Mouse (Mus musculus) forebrain, postnatal 0 days (tissue): ENCODE measurements at regions not wholly inside any gene's neighbourhood (a gene's known extent, or its start where the extent isn't known, plus 50 kb on each side); places are given as distances from the start of the nearest gene placed in this dataset.
A peak's percentile ranks its signal among the peaks of the same experiment; 100 is the strongest.
"Not testable (repeated sequence)": the region's sequence is repeated elsewhere in the genome, so short reads cannot be mapped to it uniquely, and the experiment has no call there.

ENCODE experiments used
- ATAC-seq: fragments of 200-750 bp; cut with Nextera tagmentation; 2 replicates; pipeline ENCODE4 v1.8.0; 2017; ENCODE audit warnings: mild to moderate bottlenecking, moderate library complexity
- DNase-seq: peaks from one replicate; pipeline ENCODE4 v3.0.0-alpha.2; 2015
- H3K27ac ChIP-seq: fragments of 300-500 bp; sonication (generic); 2 replicates; pipeline ENCODE4 v1.5.1; 2014; ENCODE audit warnings: low read depth, mild to moderate bottlenecking, antibody characterized with exemption, low read length, moderate library complexity, mixed read lengths
- H3K27me3 ChIP-seq: fragments of 300-500 bp; sonication (generic); 2 replicates; pipeline ENCODE4 v1.6.1; 2014; ENCODE audit warnings: mild to moderate bottlenecking, low read length, mixed read lengths; ENCODE audit not compliant: insufficient read depth
- H3K36me3 ChIP-seq: fragments of 300-500 bp; sonication (generic); 2 replicates; pipeline ENCODE4 v1.6.1; 2014; ENCODE audit warnings: mild to moderate bottlenecking, moderate library complexity; ENCODE audit not compliant: insufficient read depth
- H3K4me1 ChIP-seq: fragments of 300-500 bp; sonication (generic); 2 replicates; pipeline ENCODE4 v1.6.1; 2014; ENCODE audit warnings: antibody characterized with exemption; ENCODE audit not compliant: insufficient read depth
- H3K4me2 ChIP-seq: fragments of 300-500 bp; sonication (generic); 2 replicates; pipeline ENCODE4 v1.6.1; 2014; ENCODE audit warnings: low read depth, mild to moderate bottlenecking, moderate library complexity
- H3K4me3 ChIP-seq: fragments of 300-500 bp; sonication (generic); 2 replicates; pipeline ENCODE4 v1.5.1; 2014; ENCODE audit warnings: low read depth, low read length, mixed read lengths
- H3K9ac ChIP-seq: fragments of 300-500 bp; sonication (generic); 2 replicates; pipeline ENCODE4 v1.6.1; 2014; ENCODE audit warnings: mild to moderate bottlenecking
- H3K9me3 ChIP-seq: fragments of 300-500 bp; sonication (generic); 2 replicates; pipeline ENCODE4 v1.6.1; 2016; ENCODE audit warnings: low read length
- CTCF ChIP-seq: sonication (generic); IDR thresholded peaks from 2 replicates; pipeline ENCODE4 v1.5.1; 2016; ENCODE audit warnings: antibody characterized with exemption, control low read depth, low read depth
- WGBS: fragments of 180-500 bp; shearing (Covaris S2); extraction: QIAGEN DNeasy Blood & Tissue Kit; methylation state at CpG from one replicate; pipeline ENCODE4 v1.1.7; 2014; 5-methylcytosine and 5-hydroxymethylcytosine counted together

DNA sequence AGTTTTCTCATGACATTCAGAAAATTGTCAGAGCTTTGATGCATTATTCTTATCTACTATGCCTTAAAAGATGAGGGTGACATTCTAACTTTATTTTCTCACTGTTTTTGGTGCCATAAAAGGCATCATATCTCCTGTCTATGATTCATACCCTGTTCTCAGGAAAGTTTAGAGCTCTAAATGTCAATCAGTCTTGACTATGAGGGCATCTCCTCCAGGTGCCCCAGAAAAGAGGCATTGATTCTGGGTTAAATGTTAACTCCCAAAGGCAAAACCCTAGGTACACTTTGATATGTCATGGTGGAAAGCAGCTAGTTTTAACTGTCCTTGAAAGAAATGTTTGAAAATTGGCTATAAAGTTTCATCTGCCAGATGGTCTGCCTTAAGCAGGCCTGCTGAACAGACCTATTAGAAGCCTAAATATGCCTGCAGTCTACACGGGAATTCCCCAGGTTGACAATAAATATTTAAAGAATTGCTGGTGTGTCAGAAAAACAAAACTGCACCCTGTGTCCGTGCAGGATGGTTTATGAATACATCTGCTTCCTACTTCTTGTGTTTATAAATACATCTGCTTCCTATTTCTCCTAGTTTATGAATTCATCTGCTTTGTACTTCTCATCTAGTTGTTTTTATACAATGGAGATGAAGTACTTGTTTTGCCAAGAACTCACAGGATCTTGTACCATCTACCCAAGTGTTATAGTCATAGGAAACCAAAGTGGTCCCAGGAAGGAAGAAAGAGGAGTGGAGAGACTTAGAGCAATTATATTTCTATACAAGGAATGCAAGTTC, 172.3 kb downstream of the Snca start:
- Histone ChIP-seq H3K27ac (no peak overlapping the region), H3K9ac (no peak overlapping the region), H3K4me3 (no peak overlapping the region), H3K4me1 (no peaks in the 10 kb centered on the region), H3K36me3 (no peaks in the 10 kb centered on the region), H3K27me3 (no peaks in the 10 kb centered on the region), H3K4me2 (no peak overlapping the region), H3K9me3 (no peaks in the 10 kb centered on the region)
- 50% methylated on average over 2 of the region's 2 CpGs for WGBS
- no peak for TF ChIP-seq CTCF
- ATAC-seq (no peak), DNase-seq (no peak)

DNA sequence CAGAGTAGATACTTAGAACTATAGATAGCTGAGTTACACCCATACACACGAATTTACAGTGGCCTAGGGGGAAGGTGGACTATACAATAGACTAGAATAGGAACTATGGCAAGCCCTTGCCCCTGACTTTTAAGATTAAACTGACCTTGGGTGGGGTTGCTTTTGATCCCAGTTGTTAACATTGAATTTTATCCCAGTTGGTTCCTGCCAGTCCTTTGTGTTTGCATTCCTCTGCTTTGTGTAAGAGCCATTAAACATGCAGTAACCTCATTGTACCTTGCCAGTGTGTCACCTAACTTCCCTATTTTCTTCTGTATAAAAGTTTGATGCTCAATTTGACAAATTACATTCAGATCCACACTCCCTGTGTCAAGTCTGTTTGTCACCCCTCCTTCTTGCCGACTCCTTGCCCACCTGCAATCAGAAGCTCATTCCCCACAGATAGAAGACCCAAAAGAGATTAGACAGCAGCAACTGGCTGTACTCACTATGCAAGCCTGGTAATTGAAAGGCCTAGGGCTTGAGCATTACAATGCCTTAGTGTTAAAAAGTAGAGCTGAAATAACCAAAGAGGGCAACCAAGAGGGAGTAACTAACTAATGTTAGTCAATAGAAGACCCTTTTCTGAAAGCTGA, 182.6 kb downstream of the Snca start:
- not testable (repeated sequence) for H3K36me3 ChIP-seq, ATAC-seq, DNase-seq, H3K9me3 ChIP-seq, H3K4me1 ChIP-seq, H3K4me2 ChIP-seq, H3K4me3 ChIP-seq, H3K27ac ChIP-seq, H3K27me3 ChIP-seq, H3K9ac ChIP-seq
- 56% methylated on average over 2 of the region's 2 CpGs for WGBS

DNA sequence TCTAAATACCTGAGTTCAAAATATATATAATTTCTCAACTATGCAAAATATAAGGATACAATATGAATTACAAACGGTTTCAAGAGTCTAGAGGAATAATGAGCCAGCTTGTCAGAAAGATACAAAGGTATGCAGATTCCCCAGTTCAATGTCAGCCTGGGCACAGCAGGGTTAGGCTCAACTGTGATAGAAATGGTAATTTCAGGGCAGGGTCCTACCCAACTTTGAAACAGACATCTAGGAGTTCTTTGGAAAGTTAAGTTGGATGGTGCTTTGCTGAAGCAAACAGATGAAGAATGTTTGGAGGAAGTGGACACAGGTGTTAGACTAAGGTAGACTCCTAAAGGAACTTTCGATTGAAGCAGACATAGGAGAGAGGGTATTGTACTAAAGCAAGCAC, 187.4 kb downstream of the Snca start:
- no peak overlapping the region for H3K4me2 ChIP-seq
- H3K9ac ChIP-seq, result no peak overlapping the region
- DNase-seq (no peak), ATAC-seq (no peak)
- no peak overlapping the region for H3K27ac ChIP-seq
- H3K4me3 ChIP-seq, result no peak overlapping the region
- no peaks in the 10 kb centered on the region for H3K27me3 ChIP-seq
- no peak for TF ChIP-seq CTCF
- H3K9me3 ChIP-seq, result no peaks in the 10 kb centered on the region
- WGBS, result 69% methylated on average over 2 of the region's 2 CpGs
- no peaks in the 10 kb centered on the region for H3K36me3 ChIP-seq
- H3K4me1 ChIP-seq, result no peaks in the 10 kb centered on the region

DNA sequence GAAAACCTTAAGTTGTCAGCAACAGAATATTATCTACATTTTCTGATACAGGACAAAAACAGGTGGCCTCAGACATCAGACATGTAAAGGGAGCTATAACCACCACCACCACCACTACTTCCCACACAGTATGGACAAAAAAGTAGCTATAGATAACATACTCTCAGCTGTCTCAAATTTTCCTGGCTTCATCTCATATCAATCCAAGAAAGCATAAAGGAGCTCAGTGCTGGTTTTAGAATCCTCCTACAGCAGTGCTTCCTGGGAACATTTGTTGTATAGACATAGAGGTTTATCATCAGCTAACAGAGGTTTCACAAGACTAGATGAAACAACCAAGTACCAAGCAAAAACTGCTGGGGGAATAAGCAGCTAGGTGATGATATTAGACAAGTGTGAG, 213.3 kb downstream of the Snca start:
- DNase-seq (no peak), ATAC-seq (no peak)
- no peak overlapping the region for H3K9ac ChIP-seq
- H3K27me3 ChIP-seq, result no peaks in the 10 kb centered on the region
- no peaks in the 10 kb centered on the region for H3K36me3 ChIP-seq
- no peak overlapping the region for H3K27ac ChIP-seq
- H3K4me3 ChIP-seq, result no peak overlapping the region
- no peak for TF ChIP-seq CTCF
- H3K4me2 ChIP-seq, result no peak overlapping the region
- no peaks in the 10 kb centered on the region for H3K4me1 ChIP-seq
- H3K9me3 ChIP-seq, result no peaks in the 10 kb centered on the region

DNA sequence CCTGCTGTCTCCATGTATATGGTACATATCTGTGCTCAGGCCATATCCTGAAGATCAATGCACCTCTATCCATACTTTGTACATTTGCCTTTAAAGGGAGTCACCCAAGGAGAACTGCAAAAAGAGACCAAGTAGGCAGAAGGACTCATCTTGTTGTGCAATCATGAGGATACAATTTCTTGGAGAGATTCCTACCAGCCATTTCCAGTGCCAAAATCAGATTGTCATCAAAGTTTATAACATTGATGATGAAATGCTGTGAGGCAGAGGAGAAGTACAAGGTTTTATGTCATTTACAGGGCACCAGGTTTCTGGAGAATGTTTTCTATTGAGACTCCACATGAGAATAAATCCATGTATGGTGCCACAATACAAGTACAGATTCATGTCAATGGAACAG, 229.5 kb downstream of the Snca start:
- H3K4me2 ChIP-seq, result no peak overlapping the region
- H3K4me3 ChIP-seq, result no peak overlapping the region
- DNase-seq, result no peak
- H3K4me1 ChIP-seq, result no peaks in the 10 kb centered on the region
- ATAC-seq, result no peak
- no peaks in the 10 kb centered on the region for H3K9me3 ChIP-seq
- H3K9ac ChIP-seq, result no peak overlapping the region
- H3K27ac ChIP-seq, result no peak overlapping the region
- no peaks in the 10 kb centered on the region for H3K36me3 ChIP-seq
- no peaks in the 10 kb centered on the region for H3K27me3 ChIP-seq
- no peak for TF ChIP-seq CTCF

DNA sequence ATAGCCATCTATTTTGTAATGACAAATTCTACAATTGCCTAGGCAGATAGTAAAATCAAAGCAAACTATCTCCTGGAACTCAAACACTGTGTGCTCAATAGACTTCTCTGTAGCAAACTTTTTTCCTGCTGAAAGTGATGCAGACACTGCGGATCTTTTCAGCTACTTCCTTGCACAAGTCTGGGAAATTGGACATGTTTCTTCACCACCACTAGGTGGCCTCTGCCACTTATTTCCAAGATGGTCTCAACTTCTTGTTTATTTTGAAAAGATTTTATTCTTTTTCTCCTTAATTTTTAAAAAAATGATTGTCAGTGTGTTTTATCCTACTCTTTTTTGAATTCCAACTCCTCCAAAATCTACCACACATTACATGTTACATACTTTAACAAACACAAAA, 265.4 kb downstream of the Snca start:
- Histone ChIP-seq H3K27ac (no peak overlapping the region), H3K4me3 (no peak overlapping the region), H3K4me1 (no peaks in the 10 kb centered on the region), H3K27me3 (no peaks in the 10 kb centered on the region), H3K4me2 (no peak overlapping the region), H3K36me3 (no peaks in the 10 kb centered on the region), H3K9me3 (no peaks in the 10 kb centered on the region), H3K9ac (no peak overlapping the region)
- TF ChIP-seq CTCF, result peak; percentile 74
- DNase-seq, result peak; percentile 33
- WGBS, result 63% methylated on average over 1 of the region's 1 CpGs
- ATAC-seq, result no peak

DNA sequence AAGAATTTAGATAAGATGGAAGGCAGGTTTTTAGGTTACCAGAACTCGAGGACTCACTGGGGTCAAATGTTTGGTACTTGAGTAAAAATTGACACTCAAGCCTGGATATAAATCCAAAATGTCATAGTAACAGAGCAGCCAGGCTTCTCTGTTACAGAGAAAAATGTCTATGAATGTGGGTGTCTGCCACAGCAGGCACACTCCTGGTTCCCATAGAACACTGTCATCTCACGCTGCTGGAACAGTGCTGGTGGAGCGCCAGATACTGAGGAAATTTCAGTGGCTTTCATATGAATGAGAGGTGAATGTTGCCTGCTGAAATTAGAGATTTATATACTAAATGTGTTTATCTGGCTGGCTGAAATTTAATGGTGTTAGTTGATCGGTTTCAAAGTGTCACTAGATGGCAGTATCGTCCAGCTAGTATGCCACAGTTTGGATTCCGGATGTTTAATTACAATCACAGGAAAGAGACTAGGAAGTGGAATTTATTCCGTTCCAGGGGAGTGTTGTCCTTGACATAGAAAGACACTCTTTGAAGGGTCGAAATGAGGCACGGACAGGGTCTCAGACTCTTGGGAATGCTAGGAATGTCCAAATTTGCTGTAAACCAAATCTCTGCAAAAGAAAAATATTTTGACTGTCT, 273.9 kb downstream of the Snca start:
- Histone ChIP-seq H3K4me1 (no peaks in the 10 kb centered on the region), H3K36me3 (no peaks in the 10 kb centered on the region), H3K4me2 (peak overlapping the region; percentile 32; the same call in 1 of the 2 replicates), H3K27me3 (no peaks in the 10 kb centered on the region), H3K27ac (no peak overlapping the region), H3K9ac (no peak overlapping the region), H3K9me3 (no peaks in the 10 kb centered on the region), H3K4me3 (no peak overlapping the region)
- TF ChIP-seq CTCF, result peak; percentile 78
- ATAC-seq, result peak; percentile 81
- 35% methylated on average over 9 of the region's 9 CpGs for WGBS
- peak; percentile 81 for DNase-seq
